ENCODE assay signal across 9 mouse cellular contexts in genomic region chr9:102423919-102424671, GRCm38 (mm10).
DNase-seq lines count a peak whose midpoint lies in the region; ATAC-seq lines count a peak whose summit lies in the region.
"Had no signal": no experiment of that assay in that cellular context is flagged by ENCODE, and none has a peak within 500 bp of the region (broad histone marks: within the 10 kb centered on the region; RNA-seq: fewer than 3 reads in every experiment).

No protein-coding gene starts in this region.

- H3K9me3 ChIP-seq in kidney, embryonic 14.5 days (ENCODE audit: control insufficient read depth, low read length) = no peaks in the 10 kb centered on the region
- no peaks in the 10 kb centered on the region for H3K9me3 ChIP-seq in heart, embryonic 14.5 days (ENCODE audit: control insufficient read depth, low read length)
- H3K9me3 ChIP-seq in limb, embryonic 12.5 days = no peaks in the 10 kb centered on the region
- no peaks in the 10 kb centered on the region for H3K9me3 ChIP-seq in neural tube, embryonic 13.5 days

- 20% methylated on average over 20 of the region's 20 CpGs for WGBS in kidney, embryonic 14.5 days
- 17% methylated on average over 20 of the region's 20 CpGs for WGBS in heart, embryonic 14.5 days
- 3% methylated on average over 19 of the region's 20 CpGs for WGBS in limb, embryonic 12.5 days
- 6% methylated on average over 20 of the region's 20 CpGs for WGBS in neural tube, embryonic 13.5 days

- H3K9ac ChIP-seq in kidney, embryonic 14.5 days (ENCODE audit: low read depth, low read length) = 0 out of 2 replicates have a peak overlapping the region, but pooled peaks have one; percentile 2
- H3K9ac ChIP-seq in heart, embryonic 14.5 days (ENCODE audit: low read length) = no peak overlapping the region
- H3K9ac ChIP-seq in limb, embryonic 12.5 days (replicated peaks) = peak overlapping the region; percentile 42; the same call in 1 of the 2 replicates
- H3K9ac ChIP-seq in neural tube, embryonic 13.5 days = peak overlapping the region; percentile 49

- H3K4me2 ChIP-seq in kidney, embryonic 14.5 days (replicated peaks; ENCODE audit: low read depth, low read length) = peak overlapping the region; percentile 18
- peak overlapping the region; percentile 53 for H3K4me2 ChIP-seq in heart, embryonic 14.5 days (ENCODE audit: low read length)
- H3K4me2 ChIP-seq in limb, embryonic 12.5 days = peak overlapping the region; percentile 40
- peak overlapping the region; percentile 35 for H3K4me2 ChIP-seq in neural tube, embryonic 13.5 days

- no peaks in the 10 kb centered on the region for H3K36me3 ChIP-seq in kidney, embryonic 14.5 days (ENCODE audit: control insufficient read depth, insufficient read depth, low read length)
- no peaks in the 10 kb centered on the region for H3K36me3 ChIP-seq in heart, embryonic 14.5 days (ENCODE audit: control insufficient read depth, insufficient read depth, low read length)
- H3K36me3 ChIP-seq in limb, embryonic 12.5 days = no peaks in the 10 kb centered on the region
- no peaks in the 10 kb centered on the region for H3K36me3 ChIP-seq in neural tube, embryonic 13.5 days
- H3K36me3 ChIP-seq: G1E had no signal

- no peak overlapping the region; the same call in 1 of the 2 replicates for H3K27ac ChIP-seq in kidney, embryonic 14.5 days (ENCODE audit: low read depth, low read length)
- no peak overlapping the region for H3K27ac ChIP-seq in heart, embryonic 14.5 days (replicated peaks in 1 of 2; ENCODE audit: control insufficient read depth in 1 of 2, insufficient read depth in 1 of 2, low read depth in 2 of 2, low read length in 2 of 2)
- peak overlapping the region; percentile 92 for H3K27ac ChIP-seq in limb, embryonic 12.5 days
- H3K27ac ChIP-seq in neural tube, embryonic 13.5 days (replicated peaks) = peak overlapping the region; percentile 81

- no peak for DNase-seq in kidney, adult 9 months
- DNase-seq in embryo, embryonic 10.5 days (ENCODE audit: low spot score) = peak; percentile 75
- no peak for DNase-seq in layer of hippocampus, adult 8-10 months (ENCODE audit: low spot score in 2 of 2)
- no peak for DNase-seq in cerebellum, adult 8-10 months

- ATAC-seq in kidney, embryonic 14.5 days (ENCODE audit: low FRiP score, low TSS enrichment) = peak; percentile 39; the same call in 1 of the 2 replicates
- no peak for ATAC-seq in heart, embryonic 14.5 days (ENCODE audit: insufficient number of reproducible peaks, insufficient read depth, low FRiP score, low read depth)
- peak; percentile 69 for ATAC-seq in limb, embryonic 12.5 days (ENCODE audit: insufficient number of reproducible peaks, insufficient read depth, low FRiP score, low TSS enrichment, low read depth)
- peak; percentile 59 for ATAC-seq in neural tube, embryonic 13.5 days (ENCODE audit: low read depth)

- H3K4me1 ChIP-seq in kidney, embryonic 14.5 days (ENCODE audit: control insufficient read depth, insufficient read depth, low read length) = peaks cover 15% of the 10 kb centered on the region
- H3K4me1 ChIP-seq in heart, embryonic 14.5 days (ENCODE audit: control insufficient read depth in 2 of 2, insufficient read depth in 2 of 2, low read length in 2 of 2) = peaks cover 0 to 6% of the 10 kb centered on the region in 2 experiments; a peak in 2 of 4 replicates
- peaks cover 23% of the 10 kb centered on the region for H3K4me1 ChIP-seq in limb, embryonic 12.5 days (replicated peaks)
- H3K4me1 ChIP-seq in neural tube, embryonic 13.5 days (replicated peaks) = peaks cover 33% of the 10 kb centered on the region

- no peaks in the 10 kb centered on the region for H3K27me3 ChIP-seq in kidney, embryonic 14.5 days (ENCODE audit: control insufficient read depth, insufficient read depth, low read length)
- H3K27me3 ChIP-seq in heart, embryonic 14.5 days (ENCODE audit: control insufficient read depth, insufficient read depth, low read length) = no peaks in the 10 kb centered on the region; the same call in 1 of the 2 replicates
- H3K27me3 ChIP-seq in limb, embryonic 12.5 days = peaks cover 25% of the 10 kb centered on the region
- H3K27me3 ChIP-seq in neural tube, embryonic 13.5 days = peaks cover 8% of the 10 kb centered on the region

- peak overlapping the region; percentile 6; the same call in 1 of the 2 replicates for H3K4me3 ChIP-seq in kidney, embryonic 14.5 days (ENCODE audit: low read length)
- peak overlapping the region in 1 of 2 experiments; percentile 5; a peak in 1 of 4 replicates for H3K4me3 ChIP-seq in heart, embryonic 14.5 days (ENCODE audit: control insufficient read depth in 1 of 2, insufficient read depth in 1 of 2, low read depth in 1 of 2, low read length in 2 of 2)
- peak overlapping the region; percentile 8; the same call in 1 of the 2 replicates for H3K4me3 ChIP-seq in limb, embryonic 12.5 days (replicated peaks)
- no peak overlapping the region for H3K4me3 ChIP-seq in neural tube, embryonic 13.5 days

Comparison
In these comparisons a context has a peak if more than half of its experiments do, and no peak if none do; other contexts are left out.
1. H3K27ac ChIP-seq: peak in limb, embryonic 12.5 days (single experiment) and neural tube, embryonic 13.5 days (single experiment); none in kidney, embryonic 14.5 days (single experiment) and heart, embryonic 14.5 days (0 of 2).
2. Peak in every context shown above with its lines, with median percentiles within 50 percentile points of each other: H3K4me2 ChIP-seq.